Mouse (Mus musculus): Measurements from ENCODE around the gene Hadh. TPM values are rescaled to one million over a fixed set of nuclear protein-coding genes. Genes with fewer than 3 reads are reported as not detected.

Gene Hadh
- polyA plus RNA-seq (2015; fragmentation: Nextera tagmentation; extraction: Ambion mirVana) = 121 and 123 TPM in 2 replicates

- Histone ChIP-seq H3K4me1 (replicated peaks; ENCODE audit: control insufficient read depth, insufficient read depth, low read length) (peaks cover 23% of the 10 kb centered on the region), H3K27ac (ENCODE audit: low read length) (peak within 1 kb of the TSS; percentile 83), H3K9me3 (ENCODE audit: control insufficient read depth, low read length) (no peaks in the 10 kb centered on the region), H3K36me3 (ENCODE audit: control insufficient read depth, insufficient read depth, low read length) (peaks cover 2% of the 10 kb centered on the region), H3K27me3 (ENCODE audit: control insufficient read depth, insufficient read depth, low read depth, low read length) (no peaks in the 10 kb centered on the region), H3K9ac (ENCODE audit: low read length) (peak within 1 kb of the TSS; percentile 81), H3K4me3 (ENCODE audit: low read length) (peak within 1 kb of the TSS; percentile 87), H3K4me2 (ENCODE audit: low read depth, low read length) (peak within 1 kb of the TSS; percentile 83)
- peak; percentile 92 for ATAC-seq (ENCODE audit: low read depth)
- WGBS = under 1% methylated on average over 40 of the region's 54 CpGs
Measured at GRCm38 (mm10) chr3:131271559-131272373, at the start of gene Hadh. Hadh (minus strand) TSS chr3:131272101.

- Histone ChIP-seq H3K36me3 (ENCODE audit: control insufficient read depth, insufficient read depth, low read length) (no peaks in the 10 kb centered on the region), H3K9ac (ENCODE audit: low read length) (no peak overlapping the region), H3K4me3 (ENCODE audit: low read length) (no peak overlapping the region), H3K27me3 (ENCODE audit: control insufficient read depth, insufficient read depth, low read depth, low read length) (no peaks in the 10 kb centered on the region), H3K4me1 (replicated peaks; ENCODE audit: control insufficient read depth, insufficient read depth, low read length) (no peaks in the 10 kb centered on the region), H3K27ac (ENCODE audit: low read length) (no peak overlapping the region), H3K9me3 (ENCODE audit: control insufficient read depth, low read length) (no peaks in the 10 kb centered on the region), H3K4me2 (ENCODE audit: low read depth, low read length) (no peak overlapping the region)
- ATAC-seq (ENCODE audit: low read depth) = peak; percentile 28; the same call in 1 of the 2 replicates
- 5% methylated on average over 3 of the region's 3 CpGs for WGBS
Measured at GRCm38 (mm10) chr3:131320184-131320583, 48.3 kb upstream of the Hadh start.

- H3K4me2 ChIP-seq (ENCODE audit: low read depth, low read length) = no peak overlapping the region
- H3K4me1 ChIP-seq (replicated peaks; ENCODE audit: control insufficient read depth, insufficient read depth, low read length) = no peaks in the 10 kb centered on the region
- no peak overlapping the region for H3K9ac ChIP-seq (ENCODE audit: low read length)
- no peak overlapping the region for H3K4me3 ChIP-seq (ENCODE audit: low read length)
- H3K36me3 ChIP-seq (ENCODE audit: control insufficient read depth, insufficient read depth, low read length) = no peaks in the 10 kb centered on the region
- no peak overlapping the region for H3K27ac ChIP-seq (ENCODE audit: low read length)
- H3K9me3 ChIP-seq (ENCODE audit: control insufficient read depth, low read length) = no peaks in the 10 kb centered on the region
- no peaks in the 10 kb centered on the region for H3K27me3 ChIP-seq (ENCODE audit: control insufficient read depth, insufficient read depth, low read depth, low read length)
- ATAC-seq (ENCODE audit: low read depth) = no peak
- 53% methylated on average over 2 of the region's 2 CpGs for WGBS
Measured at GRCm38 (mm10) chr3:131318211-131318610, 46.3 kb upstream of the Hadh start.

GRCm38 (mm10) chr3:131317126-131317525, 45.2 kb upstream of the Hadh start:
- WGBS = 68% methylated on average over 1 of the region's 1 CpGs
- peak; percentile 31; the same call in 1 of the 2 replicates for ATAC-seq (ENCODE audit: low read depth)
- H3K4me2 ChIP-seq (ENCODE audit: low read depth, low read length) = no peak overlapping the region

GRCm38 (mm10) chr3:131315957-131316510, 44.1 kb upstream of the Hadh start:
- no peak overlapping the region for H3K9ac ChIP-seq (ENCODE audit: low read length)
- H3K36me3 ChIP-seq (ENCODE audit: control insufficient read depth, insufficient read depth, low read length) = no peaks in the 10 kb centered on the region
- H3K27me3 ChIP-seq (ENCODE audit: control insufficient read depth, insufficient read depth, low read depth, low read length) = no peaks in the 10 kb centered on the region
- no peaks in the 10 kb centered on the region for H3K4me1 ChIP-seq (replicated peaks; ENCODE audit: control insufficient read depth, insufficient read depth, low read length)
- ATAC-seq (ENCODE audit: low read depth) = no peak; the same call in 1 of the 2 replicates
- no peak overlapping the region for H3K27ac ChIP-seq (ENCODE audit: low read length)
- no peak overlapping the region for H3K4me2 ChIP-seq (ENCODE audit: low read depth, low read length)
- no peak overlapping the region for H3K4me3 ChIP-seq (ENCODE audit: low read length)
- WGBS = 57% methylated on average over 4 of the region's 4 CpGs
- no peaks in the 10 kb centered on the region for H3K9me3 ChIP-seq (ENCODE audit: control insufficient read depth, low read length)

More at GRCm38 (mm10) chr3:131317126-131317525, 45.2 kb upstream of the Hadh start:
- Histone ChIP-seq H3K4me3 (ENCODE audit: low read length) (no peak overlapping the region), H3K27me3 (ENCODE audit: control insufficient read depth, insufficient read depth, low read depth, low read length) (no peaks in the 10 kb centered on the region), H3K9ac (ENCODE audit: low read length) (no peak overlapping the region), H3K27ac (ENCODE audit: low read length) (no peak overlapping the region), H3K36me3 (ENCODE audit: control insufficient read depth, insufficient read depth, low read length) (no peaks in the 10 kb centered on the region), H3K4me1 (replicated peaks; ENCODE audit: control insufficient read depth, insufficient read depth, low read length) (no peaks in the 10 kb centered on the region), H3K9me3 (ENCODE audit: control insufficient read depth, low read length) (no peaks in the 10 kb centered on the region)

- Histone ChIP-seq H3K4me1 (replicated peaks; ENCODE audit: control insufficient read depth, insufficient read depth, low read length) (no peaks in the 10 kb centered on the region), H3K27me3 (ENCODE audit: control insufficient read depth, insufficient read depth, low read depth, low read length) (no peaks in the 10 kb centered on the region), H3K27ac (ENCODE audit: low read length) (no peak overlapping the region), H3K4me2 (ENCODE audit: low read depth, low read length) (no peak overlapping the region), H3K36me3 (ENCODE audit: control insufficient read depth, insufficient read depth, low read length) (no peaks in the 10 kb centered on the region), H3K9ac (ENCODE audit: low read length) (no peak overlapping the region), H3K4me3 (ENCODE audit: low read length) (no peak overlapping the region), H3K9me3 (ENCODE audit: control insufficient read depth, low read length) (peaks cover 12% of the 10 kb centered on the region)
- 21% methylated on average over 9 of the region's 9 CpGs for WGBS
- ATAC-seq (ENCODE audit: low read depth) = no peak
Measured at GRCm38 (mm10) chr3:131312340-131312739, 40.4 kb upstream of the Hadh start.

- no peak overlapping the region for H3K4me2 ChIP-seq (ENCODE audit: low read depth, low read length)
- no peak overlapping the region for H3K27ac ChIP-seq (ENCODE audit: low read length)
- peaks cover 12% of the 10 kb centered on the region for H3K9me3 ChIP-seq (ENCODE audit: control insufficient read depth, low read length)
- H3K9ac ChIP-seq (ENCODE audit: low read length) = no peak overlapping the region
- ATAC-seq (ENCODE audit: low read depth) = no peak
- no peaks in the 10 kb centered on the region for H3K36me3 ChIP-seq (ENCODE audit: control insufficient read depth, insufficient read depth, low read length)
- 67% methylated on average over 4 of the region's 4 CpGs for WGBS
- H3K4me3 ChIP-seq (ENCODE audit: low read length) = no peak overlapping the region
- no peaks in the 10 kb centered on the region for H3K4me1 ChIP-seq (replicated peaks; ENCODE audit: control insufficient read depth, insufficient read depth, low read length)
- H3K27me3 ChIP-seq (ENCODE audit: control insufficient read depth, insufficient read depth, low read depth, low read length) = no peaks in the 10 kb centered on the region
Measured at GRCm38 (mm10) chr3:131310572-131310971, 38.7 kb upstream of the Hadh start.

- Histone ChIP-seq H3K36me3 (ENCODE audit: control insufficient read depth, insufficient read depth, low read length) (no peaks in the 10 kb centered on the region), H3K27ac (ENCODE audit: low read length) (no peak overlapping the region), H3K9ac (ENCODE audit: low read length) (no peak overlapping the region), H3K4me2 (ENCODE audit: low read depth, low read length) (no peak overlapping the region), H3K4me1 (replicated peaks; ENCODE audit: control insufficient read depth, insufficient read depth, low read length) (0 out of 2 replicates have a peak, but pooled peaks cover 2% of the 10 kb centered on the region), H3K4me3 (ENCODE audit: low read length) (no peak overlapping the region), H3K9me3 (ENCODE audit: control insufficient read depth, low read length) (peaks cover 12% of the 10 kb centered on the region), H3K27me3 (ENCODE audit: control insufficient read depth, insufficient read depth, low read depth, low read length) (no peaks in the 10 kb centered on the region)
- 88% methylated on average over 3 of the region's 3 CpGs for WGBS
- no peak for ATAC-seq (ENCODE audit: low read depth)
Measured at GRCm38 (mm10) chr3:131307811-131308210, 35.9 kb upstream of the Hadh start.

GRCm38 (mm10) chr3:131306255-131306654, 34.4 kb upstream of the Hadh start:
- 88% methylated on average over 7 of the region's 7 CpGs for WGBS
- Histone ChIP-seq H3K9me3 (ENCODE audit: control insufficient read depth, low read length) (peaks cover 12% of the 10 kb centered on the region), H3K9ac (ENCODE audit: low read length) (no peak overlapping the region), H3K27me3 (ENCODE audit: control insufficient read depth, insufficient read depth, low read depth, low read length) (no peaks in the 10 kb centered on the region), H3K4me2 (ENCODE audit: low read depth, low read length) (no peak overlapping the region), H3K4me1 (replicated peaks; ENCODE audit: control insufficient read depth, insufficient read depth, low read length) (peaks cover 7% of the 10 kb centered on the region), H3K27ac (ENCODE audit: low read length) (no peak overlapping the region), H3K4me3 (ENCODE audit: low read length) (no peak overlapping the region), H3K36me3 (ENCODE audit: control insufficient read depth, insufficient read depth, low read length) (no peaks in the 10 kb centered on the region)
- no peak for ATAC-seq (ENCODE audit: low read depth)
